Mouse (Mus musculus) retina, postnatal 7 days (tissue): ENCODE data around the gene Klhl3.

Experiments used
- DNase-seq: peaks from one replicate; pipeline ENCODE4 v3.0.0-alpha.2; 2012; ENCODE audit warnings: low read depth, low spot score

Gene Klhl3

GRCm38 (mm10) chr13:58023726-58024453, 89.5 kb downstream of the Klhl3 start:
- DNase-seq, result no peak

- no peak for DNase-seq
These were observed 90.3 kb downstream of the Klhl3 start for GRCm38 (mm10) chr13:58023001-58023560.

- DNase-seq, result no peak
These were observed 93.0 kb downstream of the Klhl3 start for GRCm38 (mm10) chr13:58020428-58020827.

GRCm38 (mm10) chr13:58017298-58017697, 96.1 kb downstream of the Klhl3 start:
- no peak for DNase-seq

- DNase-seq, result peak; percentile 60
These were observed 101.1 kb downstream of the Klhl3 start for GRCm38 (mm10) chr13:58012067-58012925.

GRCm38 (mm10) chr13:58011526-58011925, 101.9 kb downstream of the Klhl3 start:
- DNase-seq, result no peak

GRCm38 (mm10) chr13:58010416-58010815, 103.0 kb downstream of the Klhl3 start:
- no peak for DNase-seq

GRCm38 (mm10) chr13:58009275-58009674, 104.1 kb downstream of the Klhl3 start:
- DNase-seq, result no peak

GRCm38 (mm10) chr13:58008038-58008364, 105.4 kb downstream of the Klhl3 start:
- DNase-seq, result no peak

- no peak for DNase-seq
These were observed 105.9 kb downstream of the Klhl3 start for GRCm38 (mm10) chr13:58007256-58008037.

GRCm38 (mm10) chr13:58001792-58002191, 111.6 kb downstream of the Klhl3 start:
- DNase-seq, result no peak

GRCm38 (mm10) chr13:57996536-57996935, 116.9 kb downstream of the Klhl3 start:
- DNase-seq, result no peak

- DNase-seq, result no peak
These were observed 117.5 kb downstream of the Klhl3 start for GRCm38 (mm10) chr13:57995864-57996263.

- no peak for DNase-seq
These were observed 128.8 kb downstream of the Klhl3 start for GRCm38 (mm10) chr13:57984637-57985036.

- no peak for DNase-seq
These were observed 129.2 kb downstream of the Klhl3 start for GRCm38 (mm10) chr13:57984163-57984562.

- DNase-seq, result peak; percentile 19
These were observed 130.1 kb downstream of the Klhl3 start for GRCm38 (mm10) chr13:57983330-57983729.

- DNase-seq, result no peak
These were observed 130.5 kb downstream of the Klhl3 start for GRCm38 (mm10) chr13:57982904-57983303.

GRCm38 (mm10) chr13:57980679-57981078, 132.7 kb downstream of the Klhl3 start:
- no peak for DNase-seq

- no peak for DNase-seq
These were observed 133.3 kb downstream of the Klhl3 start for GRCm38 (mm10) chr13:57980071-57980470.

- DNase-seq, result no peak
These were observed 134.5 kb downstream of the Klhl3 start for GRCm38 (mm10) chr13:57978931-57979330.

GRCm38 (mm10) chr13:57977721-57978120, 135.7 kb downstream of the Klhl3 start:
- DNase-seq, result no peak

GRCm38 (mm10) chr13:57965658-57966057, 147.7 kb downstream of the Klhl3 start:
- DNase-seq, result no peak
